Mouse (Mus musculus): Measurements from ENCODE around the gene Lmtk2. TPM values are rescaled to one million over a fixed set of nuclear protein-coding genes. Genes with fewer than 3 reads are reported as not detected.

The Lmtk2 gene
- total RNA-seq, 4 experiments from 2014 or later: 133 to 154 (median 141) TPM

GRCm38 (mm10) chr5:144169275-144169975 lies 69.2 kb downstream of the Lmtk2 start:
- DNase-seq (ENCODE audit: low spot score in 2 of 2): peak in 1 of 2 experiments; percentile 31

- no peak for DNase-seq (ENCODE audit: low spot score in 2 of 2)
Measured at GRCm38 (mm10) chr5:144173648-144174047, 73.4 kb downstream of the Lmtk2 start.

GRCm38 (mm10) chr5:144178216-144178615 lies 78.0 kb downstream of the Lmtk2 start:
- DNase-seq (ENCODE audit: low spot score in 2 of 2): no peak

GRCm38 (mm10) chr5:144181249-144181648 lies 81.0 kb downstream of the Lmtk2 start:
- no peak for DNase-seq (ENCODE audit: low spot score in 2 of 2)

GRCm38 (mm10) chr5:144182542-144183247 lies 82.5 kb downstream of the Lmtk2 start:
- no peak for DNase-seq (ENCODE audit: low spot score in 2 of 2)

GRCm38 (mm10) chr5:144183248-144183559 lies 83.0 kb downstream of the Lmtk2 start:
- no peak for DNase-seq (ENCODE audit: low spot score in 2 of 2)

- no peak for DNase-seq (ENCODE audit: low spot score in 2 of 2)
Measured at GRCm38 (mm10) chr5:144183647-144184335, 83.6 kb downstream of the Lmtk2 start.

GRCm38 (mm10) chr5:144184350-144185045 lies 84.3 kb downstream of the Lmtk2 start:
- DNase-seq (ENCODE audit: low spot score in 2 of 2): no peak

GRCm38 (mm10) chr5:144188422-144188821 lies 88.2 kb downstream of the Lmtk2 start:
- no peak for DNase-seq (ENCODE audit: low spot score in 2 of 2)

GRCm38 (mm10) chr5:144189327-144189726 lies 89.1 kb downstream of the Lmtk2 start:
- no peak for DNase-seq (ENCODE audit: low spot score in 2 of 2)

- no peak for DNase-seq (ENCODE audit: low spot score in 2 of 2)
Measured at GRCm38 (mm10) chr5:144189950-144190583, 89.8 kb downstream of the Lmtk2 start, which contains the start of gene Bhlha15. TSS of gene Bhlha15 (plus strand) at chr5:144190286.

GRCm38 (mm10) chr5:144191026-144191425 lies 90.8 kb downstream of the Lmtk2 start:
- no peak for DNase-seq (ENCODE audit: low spot score in 2 of 2)

- no peak for DNase-seq (ENCODE audit: low spot score in 2 of 2)
Measured at GRCm38 (mm10) chr5:144192673-144193072, 92.4 kb downstream of the Lmtk2 start.

- DNase-seq (ENCODE audit: low spot score in 2 of 2): no peak
Measured at GRCm38 (mm10) chr5:144194416-144194815, 94.2 kb downstream of the Lmtk2 start.

GRCm38 (mm10) chr5:144195567-144195966 lies 95.3 kb downstream of the Lmtk2 start:
- no peak for DNase-seq (ENCODE audit: low spot score in 2 of 2)

- DNase-seq (ENCODE audit: low spot score in 2 of 2): no peak
Measured at GRCm38 (mm10) chr5:144200616-144201015, 100.4 kb downstream of the Lmtk2 start.

- DNase-seq (ENCODE audit: low spot score in 2 of 2): no peak
Measured at GRCm38 (mm10) chr5:144202430-144202829, 102.2 kb downstream of the Lmtk2 start.

- DNase-seq (ENCODE audit: low spot score in 2 of 2): no peak
Measured at GRCm38 (mm10) chr5:144203398-144203959, 103.2 kb downstream of the Lmtk2 start.

GRCm38 (mm10) chr5:144204303-144204702 lies 104.1 kb downstream of the Lmtk2 start:
- DNase-seq (ENCODE audit: low spot score in 2 of 2): no peak

- DNase-seq (ENCODE audit: low spot score in 2 of 2): no peak
Measured at GRCm38 (mm10) chr5:144204911-144205310, 104.7 kb downstream of the Lmtk2 start.

GRCm38 (mm10) chr5:144206069-144206468 lies 105.8 kb downstream of the Lmtk2 start:
- DNase-seq (ENCODE audit: low spot score in 2 of 2): no peak

Data from left cerebral cortex, adult 8-10 months (tissue).